Mouse (Mus musculus): ENCODE results near the gene Ptpn6.

- TF ChIP-seq CTCF (IDR thresholded peaks at IDR 0.05; ENCODE audit: extremely low read depth, insufficient read depth, low read length): no peak
- no peak for TF ChIP-seq POLR2A (IDR thresholded peaks at IDR 0.05; ENCODE audit: extremely low read depth, insufficient read depth, low read length)
These were observed 29.0 kb upstream of the Ptpn6 start for GRCm38 (mm10) chr6:124767536-124767919.
